Mouse (Mus musculus): Measurements from ENCODE around the gene Plk2.

The Plk2 gene

GRCm38 (mm10) chr13:110394291-110395178 lies at the start of gene Plk2:
Gene Plk2 (plus strand): TSS chr13:110395046.
- in situ Hi-C loops (cut with MboI; ENCODE audit: low pct_unique_long_range_greater_than_20kb in 1 of 2, low sequenced_read_pairs in 2 of 2, unreplicated experiment in 1 of 2), result loop anchor here (5.0 to 10.0 kb wide), 3 partner anchors 573 to 1018 kb away; no protein-coding TSS in a partner anchor

- in situ Hi-C loops (cut with MboI; ENCODE audit: low pct_unique_long_range_greater_than_20kb in 1 of 2, low sequenced_read_pairs in 2 of 2, unreplicated experiment in 1 of 2), result no loop called here
These were observed 48.1 kb upstream of the Plk2 start for GRCm38 (mm10) chr13:110346707-110347106.

GRCm38 (mm10) chr13:110351051-110351450 lies 43.8 kb upstream of the Plk2 start:
- in situ Hi-C loops (cut with MboI; ENCODE audit: low pct_unique_long_range_greater_than_20kb in 1 of 2, low sequenced_read_pairs in 2 of 2, unreplicated experiment in 1 of 2), result loop anchor here (25.0 kb wide), 2 partner anchors 289 to 439 kb away; no protein-coding TSS in a partner anchor

- in situ Hi-C loops (cut with MboI; ENCODE audit: low pct_unique_long_range_greater_than_20kb in 1 of 2, low sequenced_read_pairs in 2 of 2, unreplicated experiment in 1 of 2), result loop anchor here (25.0 kb wide), 2 partner anchors 295 to 445 kb away; no protein-coding TSS in a partner anchor
These were observed 37.9 kb upstream of the Plk2 start, which contains the start of gene Gapt for GRCm38 (mm10) chr13:110356941-110357340. Gene Gapt (minus strand): TSS chr13:110357199.

- in situ Hi-C loops (cut with MboI; ENCODE audit: low pct_unique_long_range_greater_than_20kb in 1 of 2, low sequenced_read_pairs in 2 of 2, unreplicated experiment in 1 of 2), result loop anchor here (25.0 kb wide), 2 partner anchors 301 to 451 kb away; no protein-coding TSS in a partner anchor
These were observed 31.1 kb upstream of the Plk2 start for GRCm38 (mm10) chr13:110363722-110364121.

GRCm38 (mm10) chr13:110366477-110366876 lies 28.4 kb upstream of the Plk2 start:
- in situ Hi-C loops (cut with MboI; ENCODE audit: low pct_unique_long_range_greater_than_20kb in 1 of 2, low sequenced_read_pairs in 2 of 2, unreplicated experiment in 1 of 2), result loop anchor here (25.0 kb wide), 2 partner anchors 304 to 454 kb away; no protein-coding TSS in a partner anchor

GRCm38 (mm10) chr13:110367961-110368555 lies 26.8 kb upstream of the Plk2 start:
- in situ Hi-C loops (cut with MboI; ENCODE audit: low pct_unique_long_range_greater_than_20kb in 1 of 2, low sequenced_read_pairs in 2 of 2, unreplicated experiment in 1 of 2), result loop anchor here (25.0 kb wide), 2 partner anchors 306 to 456 kb away; no protein-coding TSS in a partner anchor

- in situ Hi-C loops (cut with MboI; ENCODE audit: low pct_unique_long_range_greater_than_20kb in 1 of 2, low sequenced_read_pairs in 2 of 2, unreplicated experiment in 1 of 2), result loop anchor here (25.0 kb wide), 2 partner anchors 306 to 456 kb away; no protein-coding TSS in a partner anchor
These were observed 26.2 kb upstream of the Plk2 start for GRCm38 (mm10) chr13:110368556-110369040.

GRCm38 (mm10) chr13:110369673-110370072 lies 25.2 kb upstream of the Plk2 start:
- in situ Hi-C loops (cut with MboI; ENCODE audit: low pct_unique_long_range_greater_than_20kb in 1 of 2, low sequenced_read_pairs in 2 of 2, unreplicated experiment in 1 of 2), result loop anchor here (5.0 to 25.0 kb wide), 3 partner anchors 307 to 457 kb away; no protein-coding TSS in a partner anchor

- in situ Hi-C loops (cut with MboI; ENCODE audit: low pct_unique_long_range_greater_than_20kb in 1 of 2, low sequenced_read_pairs in 2 of 2, unreplicated experiment in 1 of 2), result loop anchor here in 1 of 2 experiments (10.0 kb wide), 1 partner anchor 1032 kb away; no protein-coding TSS in a partner anchor
These were observed 12.4 kb upstream of the Plk2 start for GRCm38 (mm10) chr13:110382447-110382901.

GRCm38 (mm10) chr13:110384514-110384913 lies 10.3 kb upstream of the Plk2 start:
- in situ Hi-C loops (cut with MboI; ENCODE audit: low pct_unique_long_range_greater_than_20kb in 1 of 2, low sequenced_read_pairs in 2 of 2, unreplicated experiment in 1 of 2), result loop anchor here in 1 of 2 experiments (10.0 kb wide), 1 partner anchor 1030 kb away; no protein-coding TSS in a partner anchor

GRCm38 (mm10) chr13:110392210-110392609 lies 2.6 kb upstream of the Plk2 start:
- in situ Hi-C loops (cut with MboI; ENCODE audit: low pct_unique_long_range_greater_than_20kb in 1 of 2, low sequenced_read_pairs in 2 of 2, unreplicated experiment in 1 of 2), result loop anchor here (5.0 to 10.0 kb wide), 3 partner anchors 575 to 1020 kb away; no protein-coding TSS in a partner anchor

- in situ Hi-C loops (cut with MboI; ENCODE audit: low pct_unique_long_range_greater_than_20kb in 1 of 2, low sequenced_read_pairs in 2 of 2, unreplicated experiment in 1 of 2), result loop anchor here (5.0 to 10.0 kb wide), 3 partner anchors 575 to 1020 kb away; no protein-coding TSS in a partner anchor
These were observed 2.2 kb upstream of the Plk2 start for GRCm38 (mm10) chr13:110392631-110393030.

- in situ Hi-C loops (cut with MboI; ENCODE audit: low pct_unique_long_range_greater_than_20kb in 1 of 2, low sequenced_read_pairs in 2 of 2, unreplicated experiment in 1 of 2), result loop anchor here (5.0 to 10.0 kb wide), 2 partner anchors 572 to 840 kb away; no protein-coding TSS in a partner anchor
These were observed 441 bp downstream of the Plk2 start for GRCm38 (mm10) chr13:110395179-110395794.

- in situ Hi-C loops (cut with MboI; ENCODE audit: low pct_unique_long_range_greater_than_20kb in 1 of 2, low sequenced_read_pairs in 2 of 2, unreplicated experiment in 1 of 2), result loop anchor here (5.0 to 10.0 kb wide), 2 partner anchors 571 to 839 kb away; no protein-coding TSS in a partner anchor
These were observed 1.3 kb downstream of the Plk2 start for GRCm38 (mm10) chr13:110395916-110396685.

- in situ Hi-C loops (cut with MboI; ENCODE audit: low pct_unique_long_range_greater_than_20kb in 1 of 2, low sequenced_read_pairs in 2 of 2, unreplicated experiment in 1 of 2), result loop anchor here (5.0 to 10.0 kb wide), 2 partner anchors 570 to 837 kb away; no protein-coding TSS in a partner anchor
These were observed 2.9 kb downstream of the Plk2 start for GRCm38 (mm10) chr13:110397750-110398149.

Data from mouse embryonic stem cell (cell line).